Mouse (Mus musculus) limb, embryonic 15.5 days (tissue): ENCODE measurements at regions not wholly inside any gene's neighbourhood (a gene's known extent, or its start where the extent isn't known, plus 50 kb on each side); places are given as distances from the start of the nearest gene placed in this dataset.

Source experiments
- ATAC-seq: fragments of 200-750 bp; cut with Nextera tagmentation; 2 replicates; pipeline ENCODE4 v1.8.0; 2017; ENCODE audit warnings: low read depth, moderate TSS enrichment; ENCODE audit not compliant: insufficient number of reproducible peaks, low FRiP score, low TSS enrichment
- H3K27ac ChIP-seq: fragments of 300-500 bp; sonication (generic); 2 replicates; pipeline ENCODE4 v1.5.1; 2015; ENCODE audit warnings: moderate library complexity, mild to moderate bottlenecking, inconsistent platforms
- H3K27me3 ChIP-seq: fragments of 300-500 bp; sonication (generic); 2 replicates; pipeline ENCODE4 v1.6.1; 2015; ENCODE audit warnings: inconsistent platforms
- H3K36me3 ChIP-seq: fragments of 300-500 bp; sonication (generic); 2 replicates; pipeline ENCODE4 v1.6.1; 2015; ENCODE audit warnings: inconsistent platforms
- H3K4me1 ChIP-seq: fragments of 300-500 bp; sonication (generic); 2 replicates; pipeline ENCODE4 v1.6.1; 2015; ENCODE audit warnings: inconsistent platforms
- H3K4me2 ChIP-seq: fragments of 300-500 bp; sonication (generic); 2 replicates; pipeline ENCODE4 v1.6.1; 2015; ENCODE audit warnings: mild to moderate bottlenecking, inconsistent platforms
- H3K4me3 ChIP-seq: fragments of 300-500 bp; sonication (generic); 2 replicates; pipeline ENCODE4 v1.5.1; 2015; ENCODE audit warnings: mild to moderate bottlenecking, inconsistent platforms
- H3K9ac ChIP-seq: fragments of 300-500 bp; sonication (generic); 2 replicates; pipeline ENCODE4 v1.6.1; 2015; ENCODE audit warnings: inconsistent platforms
- H3K9me3 ChIP-seq: fragments of 300-500 bp; sonication (generic); 2 replicates; pipeline ENCODE4 v1.6.1; 2016; ENCODE audit warnings: inconsistent platforms
- WGBS: fragments of 180-500 bp; shearing (Covaris S2); methylation state at CpG from one replicate; pipeline ENCODE4 v1.1.7; 2015; 5-methylcytosine and 5-hydroxymethylcytosine counted together

- Histone ChIP-seq H3K27ac (no peak overlapping the region), H3K4me3 (no peak overlapping the region), H3K9me3 (no peaks in the 10 kb centered on the region), H3K36me3 (no peaks in the 10 kb centered on the region), H3K4me2 (no peak overlapping the region), H3K4me1 (no peaks in the 10 kb centered on the region; the same call in 1 of the 2 replicates), H3K9ac (no peak overlapping the region), H3K27me3 (no peaks in the 10 kb centered on the region)
- ATAC-seq = no peak
- WGBS = 81% methylated on average over 10 of the region's 10 CpGs
These were observed 274.4 kb upstream of the Gm10131 start for GRCm38 (mm10) chr8:34385806-34386439.

- Histone ChIP-seq H3K9ac (no peak overlapping the region), H3K36me3 (no peaks in the 10 kb centered on the region), H3K4me2 (no peak overlapping the region), H3K27me3 (no peaks in the 10 kb centered on the region), H3K9me3 (no peaks in the 10 kb centered on the region), H3K27ac (no peak overlapping the region), H3K4me3 (no peak overlapping the region), H3K4me1 (no peaks in the 10 kb centered on the region)
- no peak for ATAC-seq
- WGBS = 40% methylated on average over 19 of the region's 19 CpGs
These were observed 269.1 kb upstream of the Gm10131 start for GRCm38 (mm10) chr8:34380615-34381014.

GRCm38 (mm10) chr8:34377154-34377553 is 265.6 kb upstream of the Gm10131 start:
- Histone ChIP-seq H3K4me3 (no peak overlapping the region), H3K27me3 (no peaks in the 10 kb centered on the region), H3K9ac (no peak overlapping the region), H3K4me2 (no peak overlapping the region), H3K9me3 (no peaks in the 10 kb centered on the region), H3K36me3 (no peaks in the 10 kb centered on the region), H3K4me1 (no peaks in the 10 kb centered on the region), H3K27ac (no peak overlapping the region)
- no peak for ATAC-seq
- WGBS = 29% methylated on average over 3 of the region's 3 CpGs

- Histone ChIP-seq H3K4me2 (no peak overlapping the region), H3K27me3 (no peaks in the 10 kb centered on the region), H3K9ac (no peak overlapping the region), H3K27ac (no peak overlapping the region), H3K4me3 (no peak overlapping the region), H3K9me3 (no peaks in the 10 kb centered on the region), H3K36me3 (no peaks in the 10 kb centered on the region), H3K4me1 (no peaks in the 10 kb centered on the region)
- WGBS = 84% methylated on average over 9 of the region's 9 CpGs
- no peak for ATAC-seq
These were observed 262.7 kb upstream of the Gm10131 start for GRCm38 (mm10) chr8:34374242-34374641.

GRCm38 (mm10) chr8:34372666-34372980 is 261.1 kb upstream of the Gm10131 start:
- 0 out of 2 replicates have a peak, but pooled peaks cover 2% of the 10 kb centered on the region for H3K27me3 ChIP-seq
- H3K9ac ChIP-seq = no peak overlapping the region
- no peak overlapping the region for H3K27ac ChIP-seq
- H3K9me3 ChIP-seq = no peaks in the 10 kb centered on the region
- no peak overlapping the region for H3K4me3 ChIP-seq
- no peak for ATAC-seq
- H3K4me2 ChIP-seq = no peak overlapping the region
- no peaks in the 10 kb centered on the region for H3K4me1 ChIP-seq
- WGBS = 53% methylated on average over 6 of the region's 6 CpGs
- no peaks in the 10 kb centered on the region for H3K36me3 ChIP-seq

- no peak for ATAC-seq
- no peak overlapping the region for H3K4me2 ChIP-seq
- WGBS = 85% methylated on average over 17 of the region's 17 CpGs
- no peak overlapping the region for H3K9ac ChIP-seq
- no peaks in the 10 kb centered on the region for H3K4me1 ChIP-seq
- no peaks in the 10 kb centered on the region for H3K36me3 ChIP-seq
- no peaks in the 10 kb centered on the region for H3K9me3 ChIP-seq
- H3K27ac ChIP-seq = no peak overlapping the region
- H3K27me3 ChIP-seq = 0 out of 2 replicates have a peak, but pooled peaks cover 3% of the 10 kb centered on the region
- no peak overlapping the region for H3K4me3 ChIP-seq
These were observed 260.6 kb upstream of the Gm10131 start for GRCm38 (mm10) chr8:34371973-34372665.

GRCm38 (mm10) chr8:34371391-34371790 is 259.9 kb upstream of the Gm10131 start:
- no peak for ATAC-seq
- Histone ChIP-seq H3K4me2 (no peak overlapping the region), H3K4me1 (no peaks in the 10 kb centered on the region), H3K27ac (no peak overlapping the region), H3K27me3 (0 out of 2 replicates have a peak, but pooled peaks cover 3% of the 10 kb centered on the region), H3K9me3 (no peaks in the 10 kb centered on the region), H3K4me3 (no peak overlapping the region), H3K9ac (no peak overlapping the region), H3K36me3 (no peaks in the 10 kb centered on the region)
- 65% methylated on average over 5 of the region's 5 CpGs for WGBS

- 0 out of 2 replicates have a peak, but pooled peaks cover 3% of the 10 kb centered on the region for H3K27me3 ChIP-seq
- WGBS = 75% methylated on average over 2 of the region's 2 CpGs
These were observed 257.0 kb upstream of the Gm10131 start for GRCm38 (mm10) chr8:34368556-34368955.

GRCm38 (mm10) chr8:34364446-34365035 is 253.0 kb upstream of the Gm10131 start:
- no peak overlapping the region for H3K27ac ChIP-seq
- H3K4me3 ChIP-seq = no peak overlapping the region
- H3K4me1 ChIP-seq = peaks cover 8% of the 10 kb centered on the region; the same call in 1 of the 2 replicates
- no peak for ATAC-seq
- H3K9ac ChIP-seq = no peak overlapping the region
- no peak overlapping the region for H3K4me2 ChIP-seq
- 73% methylated on average over 18 of the region's 18 CpGs for WGBS
- 0 out of 2 replicates have a peak, but pooled peaks cover 3% of the 10 kb centered on the region for H3K27me3 ChIP-seq
- no peaks in the 10 kb centered on the region for H3K36me3 ChIP-seq
- H3K9me3 ChIP-seq = no peaks in the 10 kb centered on the region

More at GRCm38 (mm10) chr8:34368556-34368955, 257.0 kb upstream of the Gm10131 start:
- H3K27ac ChIP-seq = no peak overlapping the region
- H3K36me3 ChIP-seq = no peaks in the 10 kb centered on the region
- no peak overlapping the region for H3K9ac ChIP-seq
- ATAC-seq = no peak
- H3K4me1 ChIP-seq = peaks cover 8% of the 10 kb centered on the region; the same call in 1 of the 2 replicates
- H3K9me3 ChIP-seq = no peaks in the 10 kb centered on the region
- H3K4me3 ChIP-seq = no peak overlapping the region
- H3K4me2 ChIP-seq = no peak overlapping the region

GRCm38 (mm10) chr8:34363679-34364078 is 252.1 kb upstream of the Gm10131 start:
- 0 out of 2 replicates have a peak, but pooled peaks cover 3% of the 10 kb centered on the region for H3K27me3 ChIP-seq
- H3K4me3 ChIP-seq = no peak overlapping the region
- no peak for ATAC-seq
- no peaks in the 10 kb centered on the region for H3K9me3 ChIP-seq
- H3K27ac ChIP-seq = no peak overlapping the region
- WGBS = 85% methylated on average over 13 of the region's 13 CpGs
- no peak overlapping the region for H3K4me2 ChIP-seq
- peaks cover 8% of the 10 kb centered on the region; the same call in 1 of the 2 replicates for H3K4me1 ChIP-seq
- H3K9ac ChIP-seq = no peak overlapping the region
- no peaks in the 10 kb centered on the region for H3K36me3 ChIP-seq

- H3K27ac ChIP-seq = no peak overlapping the region
- 0 out of 2 replicates have a peak, but pooled peaks cover 3% of the 10 kb centered on the region for H3K27me3 ChIP-seq
- peaks cover 8% of the 10 kb centered on the region; the same call in 1 of the 2 replicates for H3K4me1 ChIP-seq
- H3K4me2 ChIP-seq = no peak overlapping the region
- no peak overlapping the region for H3K4me3 ChIP-seq
- 55% methylated on average over 4 of the region's 4 CpGs for WGBS
- H3K9ac ChIP-seq = no peak overlapping the region
- H3K9me3 ChIP-seq = no peaks in the 10 kb centered on the region
- ATAC-seq = no peak
- no peaks in the 10 kb centered on the region for H3K36me3 ChIP-seq
These were observed 251.6 kb upstream of the Gm10131 start for GRCm38 (mm10) chr8:34363131-34363530.

- 66% methylated on average over 3 of the region's 3 CpGs for WGBS
These were observed 249.8 kb upstream of the Gm10131 start for GRCm38 (mm10) chr8:34361377-34361776.

More at GRCm38 (mm10) chr8:34361377-34361776, 249.8 kb upstream of the Gm10131 start:
- no peak for ATAC-seq
- H3K4me2 ChIP-seq = no peak overlapping the region
- no peak overlapping the region for H3K4me3 ChIP-seq
- no peaks in the 10 kb centered on the region for H3K27me3 ChIP-seq
- no peak overlapping the region for H3K27ac ChIP-seq
- peaks cover 8% of the 10 kb centered on the region; the same call in 1 of the 2 replicates for H3K4me1 ChIP-seq
- H3K36me3 ChIP-seq = no peaks in the 10 kb centered on the region
- no peaks in the 10 kb centered on the region for H3K9me3 ChIP-seq
- no peak overlapping the region for H3K9ac ChIP-seq
